Mouse (Mus musculus) lung, embryonic 14.5 days (tissue): ENCODE data around the gene Nt5e. TPM values are rescaled to one million over a fixed set of nuclear protein-coding genes. Genes with fewer than 3 reads are reported as not detected.

Experiments used
- ATAC-seq: fragments of 200-750 bp; cut with Nextera tagmentation; 2 replicates; pipeline ENCODE4 v1.8.0; 2017; ENCODE audit warnings: mild to moderate bottlenecking, moderate TSS enrichment, moderate library complexity; ENCODE audit not compliant: insufficient read depth
- DNase-seq: peaks from one replicate; pipeline ENCODE4 v3.0.0-alpha.2; 2015
- H3K27ac ChIP-seq: fragments of 300-500 bp; sonication (generic); 2 replicates; pipeline ENCODE4 v1.5.1; 2014; ENCODE audit warnings: low read depth, mild to moderate bottlenecking, moderate library complexity
- H3K27me3 ChIP-seq: fragments of 300-500 bp; sonication (generic); 2 replicates; pipeline ENCODE4 v1.6.1; 2014; ENCODE audit warnings: low read length, control low read depth; ENCODE audit not compliant: insufficient read depth
- H3K36me3 ChIP-seq: fragments of 300-500 bp; sonication (generic); 2 replicates; pipeline ENCODE4 v1.6.1; 2014; ENCODE audit warnings: control low read depth; ENCODE audit not compliant: insufficient read depth
- H3K4me1 ChIP-seq: fragments of 300-500 bp; sonication (generic); 2 replicates; pipeline ENCODE4 v1.6.1; 2014; ENCODE audit warnings: antibody characterized with exemption, control low read depth; ENCODE audit not compliant: insufficient read depth
- H3K4me2 ChIP-seq: fragments of 300-500 bp; sonication (generic); 2 replicates; pipeline ENCODE4 v1.6.1; 2014; ENCODE audit warnings: mild to moderate bottlenecking
- H3K4me3 ChIP-seq: fragments of 300-500 bp; sonication (generic); 2 replicates; pipeline ENCODE4 v1.5.1; 2014; ENCODE audit warnings: low read depth, low read length
- H3K9ac ChIP-seq: fragments of 300-500 bp; sonication (generic); 2 replicates; pipeline ENCODE4 v1.6.1; 2014
- H3K9me3 ChIP-seq: fragments of 300-500 bp; sonication (generic); 2 replicates; pipeline ENCODE4 v1.6.1; 2016; ENCODE audit warnings: low read depth, low read length, control low read depth
- CTCF ChIP-seq: IDR thresholded peaks from 2 replicates; pipeline ENCODE4 v1.5.1; 2016; ENCODE audit warnings: antibody characterized with exemption, low read depth
- WGBS: fragments of 180-500 bp; shearing (Covaris S2); extraction: QIAGEN DNeasy Blood & Tissue Kit; methylation state at CpG from one replicate; pipeline ENCODE4 v1.1.7; 2014; 5-methylcytosine and 5-hydroxymethylcytosine counted together
- polyA plus RNA-seq: library from polyadenylated mRNA; unstranded; fragments of >200 nt; fragmentation: Nextera tagmentation; extraction: Ambion mirVana; gene quantifications from 2 replicates; pipeline ENCODE4 v1.2.1, GENCODE M21; 2014

Gene Nt5e
- polyA plus RNA-seq, 1 experiment from 2014 or later = 2.3 TPM

DNA sequence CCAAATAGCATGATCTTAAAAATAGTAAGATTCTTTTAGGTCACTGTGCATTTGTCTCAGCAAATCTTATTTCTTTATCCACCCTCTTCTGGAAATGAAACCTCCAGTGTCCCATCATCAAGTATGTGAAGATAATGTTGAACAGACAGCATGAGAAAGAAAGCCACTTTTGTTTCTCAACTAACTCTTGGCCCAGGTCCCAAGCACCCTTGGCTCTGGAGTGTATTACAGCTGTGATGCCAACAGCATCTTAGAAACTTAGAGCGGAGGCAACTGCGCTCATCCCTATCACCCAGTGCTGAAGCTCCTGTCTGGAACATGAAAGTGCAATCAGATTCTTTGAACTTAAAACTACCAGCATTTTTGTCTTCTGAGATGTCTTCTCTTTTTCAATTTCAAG lies 42.7 kb downstream of the Nt5e start:
- H3K36me3 ChIP-seq = 0 out of 2 replicates have a peak, but pooled peaks cover 3% of the 10 kb centered on the region
- no peaks in the 10 kb centered on the region for H3K4me1 ChIP-seq
- TF ChIP-seq CTCF = no peak
- H3K27ac ChIP-seq = no peak overlapping the region
- no peak overlapping the region for H3K4me2 ChIP-seq
- H3K4me3 ChIP-seq = no peak overlapping the region
- DNase-seq (peak; percentile 21), ATAC-seq (no peak)
- H3K27me3 ChIP-seq = no peaks in the 10 kb centered on the region
- H3K9ac ChIP-seq = no peak overlapping the region
- 83% methylated on average over 2 of the region's 2 CpGs for WGBS
- no peaks in the 10 kb centered on the region for H3K9me3 ChIP-seq

DNA sequence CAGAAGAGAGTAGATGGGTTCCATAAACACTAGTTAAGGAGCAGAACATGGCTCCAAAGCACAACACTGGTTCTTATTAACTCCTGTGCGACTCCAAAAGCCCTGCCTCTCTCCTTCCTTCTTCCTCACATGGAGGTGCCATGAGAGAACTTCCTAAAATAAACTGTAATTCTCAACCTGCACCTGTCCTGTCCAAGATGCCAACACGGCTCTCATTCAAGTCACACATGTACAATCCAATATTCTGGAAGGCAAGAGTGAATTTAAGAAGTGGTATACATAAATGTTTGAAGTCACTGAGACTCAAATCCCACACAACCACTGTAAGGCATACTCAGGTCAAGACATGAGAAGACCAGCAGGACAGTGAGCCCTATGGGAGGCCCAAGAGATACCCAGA lies 44.2 kb downstream of the Nt5e start:
- no peaks in the 10 kb centered on the region for H3K27me3 ChIP-seq
- H3K27ac ChIP-seq = no peak overlapping the region
- no peak overlapping the region for H3K4me3 ChIP-seq
- H3K9me3 ChIP-seq = no peaks in the 10 kb centered on the region
- no peaks in the 10 kb centered on the region for H3K4me1 ChIP-seq
- no peak overlapping the region for H3K4me2 ChIP-seq
- no peak for TF ChIP-seq CTCF
- 0 out of 2 replicates have a peak, but pooled peaks cover 4% of the 10 kb centered on the region for H3K36me3 ChIP-seq
- ATAC-seq = no peak
- H3K9ac ChIP-seq = no peak overlapping the region
- DNase-seq = no peak
- 87% methylated on average over 2 of the region's 2 CpGs for WGBS

- 69% methylated on average over 2 of the region's 2 CpGs for WGBS
- H3K4me3 ChIP-seq = no peak overlapping the region
- TF ChIP-seq CTCF = no peak
- no peak overlapping the region for H3K27ac ChIP-seq
- peaks cover 10% of the 10 kb centered on the region; the same call in 1 of the 2 replicates for H3K36me3 ChIP-seq
- H3K4me2 ChIP-seq = no peak overlapping the region
- no peak for ATAC-seq
- no peaks in the 10 kb centered on the region for H3K4me1 ChIP-seq
- H3K9me3 ChIP-seq = no peaks in the 10 kb centered on the region
- DNase-seq = no peak
- H3K27me3 ChIP-seq = no peaks in the 10 kb centered on the region
- no peak overlapping the region for H3K9ac ChIP-seq
Observed at GRCm38 (mm10) chr9:88373001-88373400, 46.0 kb downstream of the Nt5e start.

- WGBS = 85% methylated on average over 5 of the region's 5 CpGs
- no peak overlapping the region for H3K4me2 ChIP-seq
- no peak overlapping the region for H3K27ac ChIP-seq
- H3K4me1 ChIP-seq = no peaks in the 10 kb centered on the region
- H3K27me3 ChIP-seq = no peaks in the 10 kb centered on the region
- no peak overlapping the region for H3K4me3 ChIP-seq
- DNase-seq = no peak
- no peaks in the 10 kb centered on the region for H3K9me3 ChIP-seq
- no peak for TF ChIP-seq CTCF
- no peak for ATAC-seq
- H3K9ac ChIP-seq = no peak overlapping the region
- peaks cover 28% of the 10 kb centered on the region for H3K36me3 ChIP-seq
Observed at GRCm38 (mm10) chr9:88377483-88377882, 50.5 kb downstream of the Nt5e start.

DNA sequence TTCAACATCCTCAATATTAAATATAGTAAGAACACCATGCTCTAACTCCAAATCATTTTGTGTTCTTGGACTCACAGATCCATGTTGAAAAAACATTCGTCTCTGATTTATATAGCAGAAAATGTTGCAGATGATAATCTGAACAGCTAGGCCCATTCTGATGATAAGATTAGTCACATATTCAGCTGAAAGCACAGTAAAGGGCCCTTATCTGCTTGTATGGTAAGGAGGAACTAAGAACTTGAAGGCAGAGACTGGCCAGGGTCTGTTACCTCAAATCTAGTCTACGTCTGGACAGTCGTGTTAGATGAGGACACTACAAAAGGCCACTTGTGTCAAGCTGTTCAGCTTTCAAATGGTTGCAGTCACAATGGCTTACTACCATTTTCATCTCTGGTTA lies 52.1 kb downstream of the Nt5e start:
- H3K4me1 ChIP-seq = no peaks in the 10 kb centered on the region
- peaks cover 41% of the 10 kb centered on the region for H3K36me3 ChIP-seq
- no peak overlapping the region for H3K9ac ChIP-seq
- WGBS = 77% methylated on average over 3 of the region's 3 CpGs
- no peaks in the 10 kb centered on the region for H3K27me3 ChIP-seq
- H3K4me3 ChIP-seq = no peak overlapping the region
- no peak overlapping the region for H3K4me2 ChIP-seq
- no peak for ATAC-seq
- H3K27ac ChIP-seq = no peak overlapping the region
- no peaks in the 10 kb centered on the region for H3K9me3 ChIP-seq
- TF ChIP-seq CTCF = no peak
- no peak for DNase-seq

- Histone ChIP-seq H3K27me3 (no peaks in the 10 kb centered on the region), H3K4me3 (no peak overlapping the region), H3K4me1 (no peaks in the 10 kb centered on the region), H3K4me2 (no peak overlapping the region), H3K36me3 (peaks cover 42% of the 10 kb centered on the region), H3K27ac (no peak overlapping the region), H3K9me3 (no peaks in the 10 kb centered on the region), H3K9ac (no peak overlapping the region)
- ATAC-seq = no peak
- WGBS = 71% methylated on average over 7 of the region's 7 CpGs
- no peak for TF ChIP-seq CTCF
- no peak for DNase-seq
Observed at GRCm38 (mm10) chr9:88380076-88380475, 53.1 kb downstream of the Nt5e start.

DNA sequence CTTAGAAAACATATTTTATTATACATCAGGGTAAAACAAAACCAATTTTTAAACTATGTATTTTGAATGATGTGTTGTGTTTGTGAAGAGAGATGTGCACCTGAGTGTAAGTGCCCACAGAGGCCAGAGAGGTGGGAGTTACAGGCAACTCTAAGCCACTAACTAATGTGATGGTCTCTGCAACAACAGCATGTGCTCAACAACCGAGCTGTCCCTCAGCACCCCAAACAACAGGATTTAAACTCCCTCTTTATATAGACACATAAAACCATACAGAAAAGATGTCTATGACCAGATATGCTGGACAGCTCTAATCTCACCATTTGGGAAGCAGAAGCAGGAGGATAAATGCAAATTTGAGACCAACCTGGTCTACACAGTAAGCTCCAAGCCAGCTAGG lies 53.5 kb downstream of the Nt5e start:
- 79% methylated on average over 1 of the region's 1 CpGs for WGBS
- Histone ChIP-seq H3K4me1 (no peaks in the 10 kb centered on the region), H3K27me3 (no peaks in the 10 kb centered on the region), H3K27ac (no peak overlapping the region), H3K9me3 (no peaks in the 10 kb centered on the region), H3K36me3 (peaks cover 44% of the 10 kb centered on the region), H3K4me3 (no peak overlapping the region), H3K9ac (no peak overlapping the region), H3K4me2 (no peak overlapping the region)
- ATAC-seq (no peak), DNase-seq (no peak)
- no peak for TF ChIP-seq CTCF

DNA sequence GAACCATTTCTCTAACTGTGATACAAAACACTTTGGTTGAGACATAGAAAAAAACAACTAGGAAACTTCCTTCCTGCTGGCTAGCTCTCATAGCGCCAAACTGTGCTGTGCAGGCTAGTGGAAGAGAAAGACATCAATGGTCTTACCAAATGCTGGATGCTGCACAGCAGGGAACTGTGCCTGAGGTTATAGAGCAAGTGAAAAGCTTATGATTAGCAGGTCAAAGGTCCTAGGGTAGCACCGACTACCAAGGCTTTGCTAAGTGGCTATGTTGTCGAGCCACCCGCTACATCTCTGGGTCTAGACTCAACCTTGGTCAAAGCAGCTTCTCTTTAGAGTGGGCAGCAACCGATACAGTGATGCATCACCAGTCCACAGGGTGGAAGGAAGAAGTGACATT lies 61.8 kb downstream of the Nt5e start:
- H3K9ac ChIP-seq = no peak overlapping the region
- peaks cover 28% of the 10 kb centered on the region; the same call in 1 of the 2 replicates for H3K36me3 ChIP-seq
- no peaks in the 10 kb centered on the region for H3K27me3 ChIP-seq
- no peaks in the 10 kb centered on the region for H3K4me1 ChIP-seq
- WGBS = 86% methylated on average over 5 of the region's 5 CpGs
- no peaks in the 10 kb centered on the region for H3K9me3 ChIP-seq
- no peak overlapping the region for H3K4me2 ChIP-seq
- DNase-seq (no peak), ATAC-seq (no peak)
- no peak overlapping the region for H3K4me3 ChIP-seq
- TF ChIP-seq CTCF = no peak
- H3K27ac ChIP-seq = no peak overlapping the region
